Mouse (Mus musculus) NIH3T3 (cell line): ENCODE measurements around the gene Otud4.

Experiments
- DNase-seq: peaks from one replicate; pipeline ENCODE4 v3.0.0-alpha.2; 2012; ENCODE audit warnings: low read depth

Gene Otud4

GRCm38 (mm10) chr8:79639586-79640451 is at the start of gene Otud4:
Otud4 (plus strand) TSS chr8:79639618.
- peak; percentile 73 for DNase-seq

DNA sequence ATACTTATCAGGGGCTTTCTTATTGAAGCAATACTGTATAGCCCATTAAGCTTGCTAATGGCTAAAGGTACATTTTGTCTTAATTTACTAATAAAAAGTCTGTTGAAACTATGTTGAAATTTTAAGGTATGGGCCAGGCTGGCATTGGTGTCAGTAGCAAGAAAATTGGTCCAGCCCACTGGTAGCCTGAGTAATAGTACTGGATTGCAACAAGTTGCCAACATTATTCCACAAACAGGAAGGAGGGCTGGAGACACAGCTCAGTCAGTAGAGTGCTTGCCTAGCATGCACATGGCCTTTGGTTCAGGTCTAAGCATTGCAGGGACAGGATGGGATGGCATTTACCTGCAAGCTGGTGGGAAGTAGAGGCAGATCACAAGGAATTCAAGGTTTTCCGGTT is 38.5 kb upstream of the Otud4 start:
- peak; percentile 53 for DNase-seq

- peak; percentile 56 for DNase-seq
Observed at GRCm38 (mm10) chr8:79603204-79603603, 36.2 kb upstream of the Otud4 start.

- DNase-seq = peak; percentile 57
Observed at GRCm38 (mm10) chr8:79606225-79606624, 33.2 kb upstream of the Otud4 start.

DNA sequence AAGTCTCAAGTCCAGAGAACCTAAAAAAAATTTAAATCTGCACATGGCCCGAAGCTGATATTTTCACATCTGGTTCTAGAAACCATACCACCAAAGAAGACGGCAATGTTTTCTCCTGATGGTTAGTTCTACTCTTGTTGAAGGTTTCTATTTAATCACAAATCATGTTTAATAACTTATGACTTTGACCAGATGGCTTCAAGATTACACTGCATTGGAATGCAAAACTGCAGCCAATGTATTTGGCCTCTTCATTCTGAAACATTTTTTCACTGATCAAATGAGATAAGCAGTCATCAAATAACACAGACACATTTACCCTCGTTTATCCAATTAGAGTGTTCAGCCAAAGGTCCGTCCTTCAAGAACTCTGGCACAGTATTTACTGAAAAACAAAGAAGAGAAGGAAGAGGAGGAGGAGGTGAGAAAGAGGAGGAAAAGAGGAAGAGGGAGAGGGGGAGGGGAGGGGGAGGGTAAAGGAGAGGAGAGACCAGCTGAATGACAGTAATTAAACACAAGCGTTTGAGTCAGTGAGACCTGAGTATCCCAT is 32.6 kb upstream of the Otud4 start:
- peak; percentile 75 for DNase-seq

GRCm38 (mm10) chr8:79608701-79609100 is 30.7 kb upstream of the Otud4 start:
- DNase-seq = no peak

- DNase-seq = no peak
Observed at GRCm38 (mm10) chr8:79610268-79610667, 29.1 kb upstream of the Otud4 start.

- no peak for DNase-seq
Observed at GRCm38 (mm10) chr8:79612298-79612697, 27.1 kb upstream of the Otud4 start.

DNA sequence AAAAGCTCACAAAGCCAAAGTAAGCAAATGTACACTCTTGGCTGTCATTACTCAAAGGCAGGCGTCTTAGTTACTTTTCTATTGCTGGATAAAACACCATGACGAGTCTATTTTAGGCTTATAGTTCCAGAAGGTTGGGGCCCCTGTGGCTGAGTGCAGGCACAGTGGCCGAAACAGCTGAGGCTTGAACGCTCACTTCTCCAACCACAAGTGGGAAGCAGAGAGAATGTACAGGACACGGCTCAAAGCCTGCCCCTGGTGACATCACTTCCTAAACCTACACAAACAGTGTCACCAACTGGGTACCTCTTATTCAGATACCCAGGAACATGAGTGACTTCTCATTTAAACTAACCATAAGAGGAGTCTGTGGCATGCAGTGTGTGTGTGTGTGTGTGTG is 26.5 kb upstream of the Otud4 start:
- DNase-seq = peak; percentile 16

GRCm38 (mm10) chr8:79615741-79616350 is 23.6 kb upstream of the Otud4 start:
- DNase-seq = no peak

- DNase-seq = no peak
Observed at GRCm38 (mm10) chr8:79618906-79619305, 20.5 kb upstream of the Otud4 start.

DNA sequence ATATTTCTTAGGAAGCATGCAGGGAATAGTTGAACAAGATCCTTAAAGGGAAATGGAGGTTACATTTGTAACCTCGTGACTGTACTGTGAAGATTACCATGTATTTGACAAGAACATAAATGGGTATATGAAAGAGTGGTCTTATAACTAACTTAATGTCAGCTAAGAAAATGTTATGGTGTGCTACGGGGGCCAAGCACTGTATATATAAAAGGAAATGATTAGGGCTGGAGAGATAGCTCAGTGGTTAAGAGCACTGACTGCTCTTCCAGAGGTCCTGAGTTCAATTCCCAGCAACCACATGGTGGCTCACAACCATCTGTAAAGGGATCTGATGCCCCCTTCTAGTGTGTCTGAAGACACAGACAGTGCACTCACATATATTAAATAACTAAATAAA is 20.1 kb upstream of the Otud4 start:
- DNase-seq = no peak

GRCm38 (mm10) chr8:79620000-79620399 is 19.4 kb upstream of the Otud4 start:
- DNase-seq = no peak

DNA sequence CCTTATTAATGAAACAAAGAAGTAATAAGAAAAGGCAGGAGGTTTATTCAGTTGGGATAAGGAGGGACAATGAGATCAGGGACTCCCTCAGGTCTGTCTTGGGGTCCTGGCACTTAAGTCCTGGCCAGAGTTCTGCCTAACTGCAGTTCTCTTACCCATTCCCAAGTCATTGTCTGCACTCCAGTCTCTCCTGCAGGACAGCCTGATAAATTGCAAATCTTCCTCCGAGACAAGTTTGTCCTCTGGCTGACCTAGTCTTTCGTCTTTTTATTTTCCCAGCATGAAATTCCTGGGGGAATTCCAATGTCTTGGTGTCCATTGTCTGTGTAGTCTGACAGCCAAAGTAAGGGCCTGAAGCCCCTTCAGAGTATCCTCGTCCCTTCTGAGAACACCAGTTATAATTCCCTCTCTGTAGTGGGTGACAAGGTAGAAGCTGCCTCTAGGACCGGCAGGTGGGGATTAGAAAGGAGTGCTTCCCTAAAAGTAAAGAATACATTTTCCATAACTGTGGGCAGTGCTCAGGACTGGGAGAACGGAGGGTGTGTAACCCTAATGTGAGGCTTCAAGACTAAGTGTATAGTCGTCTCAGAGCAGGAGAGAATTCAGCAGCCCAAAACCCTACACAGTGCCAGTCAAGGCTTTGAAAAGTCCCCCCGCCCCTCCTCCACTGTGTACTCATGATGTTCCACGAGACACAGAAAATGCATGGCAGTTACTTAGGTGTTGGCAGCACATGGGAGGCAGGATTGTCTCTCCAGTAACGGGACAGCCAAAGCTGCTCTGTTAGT is 18.7 kb upstream of the Otud4 start:
- no peak for DNase-seq

DNA sequence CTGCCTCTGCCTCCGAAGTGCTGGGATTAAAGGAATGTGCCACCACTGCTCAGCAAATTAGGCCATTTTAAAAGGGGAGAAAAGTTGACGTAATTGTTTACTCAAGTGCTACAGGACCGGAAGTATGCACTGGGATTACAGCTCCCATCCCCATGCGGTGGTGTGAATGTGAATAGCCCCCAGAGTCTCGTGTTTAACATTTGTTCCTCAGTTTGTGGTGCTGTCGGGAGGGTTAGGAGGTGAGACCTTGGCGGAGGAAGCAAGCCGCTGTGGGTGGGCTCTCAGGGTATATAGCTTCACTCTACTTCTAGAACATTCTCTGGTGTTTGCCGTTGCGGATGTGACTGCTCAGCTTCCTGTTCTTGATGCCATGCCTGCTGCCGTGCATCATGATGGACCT is 17.1 kb upstream of the Otud4 start:
- DNase-seq = no peak

DNA sequence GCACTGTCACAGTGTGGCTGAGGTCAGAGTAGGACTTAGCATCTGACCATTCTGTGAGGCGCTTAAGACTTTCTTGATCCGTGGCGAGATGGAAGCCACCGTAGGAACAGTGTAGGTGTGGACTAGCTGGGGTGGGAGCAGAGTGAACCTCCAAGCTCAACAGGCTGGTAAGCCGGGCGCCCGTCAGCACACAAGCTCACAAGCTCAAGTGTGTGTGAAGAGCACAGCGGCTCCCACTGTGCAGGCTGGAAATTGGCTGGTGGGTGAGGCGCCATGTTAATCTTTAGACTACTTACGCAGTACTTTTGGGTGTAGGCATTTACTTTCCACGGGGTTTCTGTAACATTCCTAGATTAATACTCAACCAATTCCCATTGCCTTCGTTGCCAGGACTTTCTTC is 16.1 kb upstream of the Otud4 start:
- DNase-seq = no peak

DNA sequence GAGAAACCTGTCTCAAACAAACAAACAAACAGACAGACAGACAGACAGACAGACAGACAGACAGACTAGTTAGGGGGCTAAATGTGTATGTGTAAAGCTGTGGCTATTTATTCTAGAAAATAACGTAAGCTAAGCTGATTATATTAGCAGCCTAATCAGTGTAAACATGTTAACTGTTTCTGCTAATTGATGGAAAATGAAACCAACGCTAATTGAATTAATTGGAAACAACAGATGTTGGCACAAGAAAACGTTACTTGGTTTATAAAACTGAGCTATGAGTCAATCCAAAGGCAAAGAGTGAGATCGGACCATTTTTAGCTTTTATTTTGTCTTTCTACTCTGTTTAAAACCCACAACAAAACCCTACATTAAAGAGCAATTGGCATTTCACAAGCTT is 15.0 kb upstream of the Otud4 start:
- DNase-seq = no peak

GRCm38 (mm10) chr8:79626213-79626612 is 13.2 kb upstream of the Otud4 start:
- no peak for DNase-seq

GRCm38 (mm10) chr8:79635491-79635890 is 3.9 kb upstream of the Otud4 start:
- DNase-seq = no peak

DNA sequence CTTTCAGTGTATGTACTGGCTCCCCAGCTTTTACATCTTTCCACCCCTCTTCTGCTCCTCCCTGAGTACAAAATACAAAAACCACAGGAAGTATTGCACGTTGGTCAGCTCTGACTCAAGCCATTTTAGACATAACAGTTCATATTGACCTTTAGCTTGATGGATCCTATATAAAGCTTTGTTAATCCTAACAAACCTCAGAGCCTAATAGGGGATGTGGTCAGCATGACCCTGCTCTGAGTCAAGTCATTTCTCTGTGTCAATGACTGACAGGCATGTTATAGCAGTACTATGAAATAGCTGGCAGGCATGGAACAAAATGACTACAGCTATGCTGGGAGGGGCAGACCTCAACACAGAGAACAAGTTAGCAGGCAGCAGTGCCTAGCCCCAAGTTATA is 3.3 kb upstream of the Otud4 start:
- peak; percentile 33 for DNase-seq

GRCm38 (mm10) chr8:79637237-79637636 is 2.2 kb upstream of the Otud4 start:
- DNase-seq = no peak

DNA sequence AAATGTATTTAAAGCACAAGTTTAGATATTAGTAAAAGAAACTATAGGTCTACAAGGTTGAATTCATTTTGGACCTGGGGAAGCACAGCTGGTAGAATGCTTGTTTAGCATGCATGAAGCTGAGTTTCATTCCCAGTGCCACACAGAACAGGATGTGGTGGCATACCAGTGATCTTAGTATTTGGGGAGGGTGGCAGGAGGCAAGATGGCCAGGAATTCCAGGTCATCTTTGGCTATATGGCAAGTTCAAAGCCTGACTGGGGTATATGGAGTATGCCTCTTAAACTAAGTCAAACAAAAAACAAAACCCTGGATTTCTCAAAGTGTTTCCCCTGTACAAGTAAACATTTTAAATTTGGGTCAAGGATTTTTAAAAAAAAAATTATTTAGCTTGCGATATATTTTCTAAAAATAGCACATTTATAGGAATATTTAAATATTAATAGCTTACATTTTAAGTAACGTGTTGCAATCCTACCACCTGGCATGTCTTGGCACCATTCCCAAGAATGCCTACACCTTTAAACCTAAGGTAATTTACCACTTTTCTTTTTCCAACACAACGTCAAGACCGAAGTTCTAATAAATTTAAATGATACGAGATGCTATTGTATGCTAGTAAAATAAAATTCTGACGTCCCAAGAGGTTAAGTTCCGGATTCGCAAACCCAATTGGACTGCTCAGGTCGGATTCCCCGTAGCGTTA is 1.3 kb upstream of the Otud4 start:
- DNase-seq = peak; percentile 28
